Mouse (Mus musculus): ENCODE measurements around the gene Dgcr6. TPM values are rescaled to one million over a fixed set of nuclear protein-coding genes. Genes with fewer than 3 reads are reported as not detected.
"Not testable (repeated sequence)": the region's sequence is repeated elsewhere in the genome, so short reads cannot be mapped to it uniquely, and the experiment has no call there.

Dgcr6 gene
- polyA plus RNA-seq (2014; fragmentation: Nextera tagmentation; extraction: Ambion mirVana): 128 and 134 TPM in 2 replicates

DNA sequence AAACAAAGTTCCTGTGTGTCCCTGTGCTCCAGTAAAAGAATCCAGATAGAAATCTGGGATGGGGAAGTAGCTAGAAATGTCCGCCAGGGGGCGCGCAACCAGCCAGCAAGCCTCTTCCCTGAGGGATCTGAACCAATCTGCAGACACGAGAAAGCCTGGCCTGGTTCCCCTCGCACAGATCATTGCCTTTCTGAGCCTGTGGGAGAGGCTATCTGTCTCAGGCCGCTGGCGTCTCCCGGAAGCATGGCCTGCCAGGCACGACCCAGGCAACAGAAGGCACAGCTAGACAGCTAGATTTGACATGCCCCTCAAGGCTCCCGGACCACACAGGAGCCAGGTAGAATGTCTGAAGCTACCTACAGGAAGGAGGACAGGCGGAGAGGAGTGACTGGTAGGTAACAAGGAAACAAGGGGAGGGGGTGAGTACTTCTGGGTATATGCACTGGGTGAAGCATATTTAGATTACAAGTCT is at the start of gene Dgcr6:
Gene Dgcr6 (plus strand): TSS at position 130 of the 472 bp plus-strand sequence.
- peak; percentile 98 for DNase-seq (ENCODE audit: low spot score, missing footprints)
- 0 out of 2 replicates have a peak, but pooled peaks cover 2% of the 10 kb centered on the region for H3K4me1 ChIP-seq (ENCODE audit: control insufficient read depth, insufficient read depth, low read length)
- peak within 1 kb of the TSS; percentile 24; the same call in 1 of the 2 replicates for H3K9ac ChIP-seq (ENCODE audit: low read length)
- no peak within 1 kb of the TSS for H3K4me2 ChIP-seq
- H3K4me3 ChIP-seq (ENCODE audit: low read depth, low read length): no peak within 1 kb of the TSS
- H3K27me3 ChIP-seq (ENCODE audit: control insufficient read depth, insufficient read depth, low read length): no peaks in the 10 kb centered on the region
- H3K36me3 ChIP-seq (ENCODE audit: control insufficient read depth, insufficient read depth, low read length): no peaks in the 10 kb centered on the region
- H3K27ac ChIP-seq (ENCODE audit: low read depth, low read length): no peak within 1 kb of the TSS
- WGBS: 15% methylated on average over 11 of the region's 11 CpGs
- ATAC-seq (ENCODE audit: low FRiP score): peak; percentile 76
- no peaks in the 10 kb centered on the region for H3K9me3 ChIP-seq (ENCODE audit: control insufficient read depth, low read length)

DNA sequence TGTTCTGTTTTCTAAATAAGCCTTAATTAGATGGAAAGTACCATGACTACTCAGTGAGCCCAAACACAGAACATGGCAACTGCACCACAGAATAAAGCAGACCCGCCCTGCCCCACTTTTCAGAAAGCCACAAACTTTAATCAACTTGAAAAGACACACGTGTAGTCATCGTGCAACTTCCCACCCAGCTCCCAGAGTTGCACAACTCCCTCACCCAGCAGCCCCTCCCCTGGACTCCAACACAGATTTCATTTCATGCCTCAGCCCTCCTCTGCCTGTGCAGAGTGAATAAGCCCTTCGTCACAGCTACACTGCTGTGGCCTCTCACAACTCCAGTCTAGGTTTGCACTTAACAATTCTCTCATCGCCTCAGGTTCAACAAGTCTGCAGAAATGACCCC is 48.1 kb upstream of the Dgcr6 start:
- DNase-seq (ENCODE audit: low spot score, missing footprints) (no peak), ATAC-seq (ENCODE audit: low FRiP score) (no peak)
- WGBS: 76% methylated on average over 5 of the region's 5 CpGs
- no peak overlapping the region for H3K27ac ChIP-seq (ENCODE audit: low read depth, low read length)
- no peaks in the 10 kb centered on the region for H3K9me3 ChIP-seq (ENCODE audit: control insufficient read depth, low read length)
- no peaks in the 10 kb centered on the region for H3K27me3 ChIP-seq (ENCODE audit: control insufficient read depth, insufficient read depth, low read length)
- no peak overlapping the region for H3K4me3 ChIP-seq (ENCODE audit: low read depth, low read length)
- H3K4me2 ChIP-seq: no peak overlapping the region
- H3K4me1 ChIP-seq (ENCODE audit: control insufficient read depth, insufficient read depth, low read length): no peaks in the 10 kb centered on the region
- H3K9ac ChIP-seq (ENCODE audit: low read length): no peak overlapping the region
- no peaks in the 10 kb centered on the region for H3K36me3 ChIP-seq (ENCODE audit: control insufficient read depth, insufficient read depth, low read length)

DNA sequence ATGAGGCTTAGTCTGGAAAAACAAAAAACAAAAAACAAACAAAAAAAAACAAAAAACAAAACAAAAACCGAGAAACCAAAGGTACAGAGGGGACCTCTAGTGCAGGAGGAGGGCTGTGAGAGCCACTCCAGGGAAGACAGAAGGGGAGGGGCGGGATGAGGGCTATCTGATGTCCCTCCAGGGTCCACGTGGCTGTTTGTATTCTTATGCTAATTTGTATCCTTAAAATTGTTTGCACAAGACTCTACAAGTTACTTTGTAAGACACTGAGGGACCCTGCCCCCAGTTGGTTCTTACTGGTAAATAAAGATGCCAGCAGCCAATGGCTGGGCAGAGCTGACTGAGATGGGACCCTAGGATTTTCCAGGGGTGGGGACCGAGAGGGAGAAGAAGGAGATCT is 45.6 kb upstream of the Dgcr6 start:
- no peak overlapping the region for H3K4me2 ChIP-seq
- DNase-seq (ENCODE audit: low spot score, missing footprints) (no peak), ATAC-seq (ENCODE audit: low FRiP score) (no peak)
- WGBS: 47% methylated on average over 4 of the region's 4 CpGs
- no peaks in the 10 kb centered on the region for H3K36me3 ChIP-seq (ENCODE audit: control insufficient read depth, insufficient read depth, low read length)
- no peak overlapping the region for H3K27ac ChIP-seq (ENCODE audit: low read depth, low read length)
- H3K9me3 ChIP-seq (ENCODE audit: control insufficient read depth, low read length): no peaks in the 10 kb centered on the region
- H3K9ac ChIP-seq (ENCODE audit: low read length): no peak overlapping the region
- H3K4me3 ChIP-seq (ENCODE audit: low read depth, low read length): no peak overlapping the region
- H3K27me3 ChIP-seq (ENCODE audit: control insufficient read depth, insufficient read depth, low read length): no peaks in the 10 kb centered on the region
- no peaks in the 10 kb centered on the region for H3K4me1 ChIP-seq (ENCODE audit: control insufficient read depth, insufficient read depth, low read length)

DNA sequence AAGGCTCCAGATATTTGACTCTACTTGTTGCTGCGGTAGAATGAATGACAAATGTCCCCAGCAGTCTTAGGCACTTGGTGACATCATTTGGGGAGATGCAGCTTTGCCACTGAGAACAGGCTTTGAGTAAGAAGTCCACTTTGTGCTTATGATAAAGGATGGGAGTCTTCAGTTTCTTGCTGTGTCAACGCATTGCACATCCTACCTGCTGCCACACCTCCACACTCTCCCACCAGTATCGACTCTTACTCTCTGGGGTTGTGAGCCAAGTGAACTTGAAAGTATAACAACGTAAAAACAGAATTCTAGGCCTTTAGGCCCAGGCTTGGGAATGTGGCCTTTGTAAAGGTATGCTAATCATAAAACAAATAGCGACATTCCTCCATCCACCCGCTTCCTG is 41.6 kb upstream of the Dgcr6 start:
- WGBS: 70% methylated on average over 6 of the region's 6 CpGs
- no peak overlapping the region for H3K9ac ChIP-seq (ENCODE audit: low read length)
- H3K27ac ChIP-seq (ENCODE audit: low read depth, low read length): no peak overlapping the region
- H3K9me3 ChIP-seq (ENCODE audit: control insufficient read depth, low read length): no peaks in the 10 kb centered on the region
- ATAC-seq (ENCODE audit: low FRiP score): no peak
- H3K4me2 ChIP-seq: no peak overlapping the region
- no peak overlapping the region for H3K4me3 ChIP-seq (ENCODE audit: low read depth, low read length)
- H3K4me1 ChIP-seq (ENCODE audit: control insufficient read depth, insufficient read depth, low read length): no peaks in the 10 kb centered on the region
- no peaks in the 10 kb centered on the region for H3K36me3 ChIP-seq (ENCODE audit: control insufficient read depth, insufficient read depth, low read length)
- no peaks in the 10 kb centered on the region for H3K27me3 ChIP-seq (ENCODE audit: control insufficient read depth, insufficient read depth, low read length)
- no peak for DNase-seq (ENCODE audit: low spot score, missing footprints)

DNA sequence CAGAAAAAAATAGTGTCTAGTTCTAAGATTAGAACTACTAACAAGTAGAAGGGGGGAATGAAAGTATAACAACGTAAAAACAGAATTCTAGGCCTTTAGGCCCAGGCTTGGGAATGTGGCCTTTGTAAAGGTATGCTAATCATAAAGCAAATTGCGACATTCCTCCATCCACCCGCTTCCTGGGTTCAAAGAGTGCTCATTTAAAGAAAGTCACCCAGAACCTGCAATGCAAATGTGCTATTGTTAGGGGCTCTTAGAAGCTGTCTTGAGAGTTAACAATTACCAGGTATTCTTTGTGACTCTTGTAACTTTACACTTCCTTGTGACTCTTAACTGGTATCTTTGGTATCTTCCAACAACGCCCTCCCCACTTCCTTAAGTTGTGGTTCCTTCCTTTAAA is 36.2 kb upstream of the Dgcr6 start:
- H3K27me3 ChIP-seq (ENCODE audit: control insufficient read depth, insufficient read depth, low read length); H3K9me3 ChIP-seq (ENCODE audit: control insufficient read depth, low read length); H3K27ac ChIP-seq (ENCODE audit: low read depth, low read length); H3K36me3 ChIP-seq (ENCODE audit: control insufficient read depth, insufficient read depth, low read length); H3K4me1 ChIP-seq (ENCODE audit: control insufficient read depth, insufficient read depth, low read length); H3K4me2 ChIP-seq; ATAC-seq (ENCODE audit: low FRiP score); H3K4me3 ChIP-seq (ENCODE audit: low read depth, low read length); H3K9ac ChIP-seq (ENCODE audit: low read length); DNase-seq (ENCODE audit: low spot score, missing footprints): not testable (repeated sequence)
- 61% methylated on average over 4 of the region's 4 CpGs for WGBS

DNA sequence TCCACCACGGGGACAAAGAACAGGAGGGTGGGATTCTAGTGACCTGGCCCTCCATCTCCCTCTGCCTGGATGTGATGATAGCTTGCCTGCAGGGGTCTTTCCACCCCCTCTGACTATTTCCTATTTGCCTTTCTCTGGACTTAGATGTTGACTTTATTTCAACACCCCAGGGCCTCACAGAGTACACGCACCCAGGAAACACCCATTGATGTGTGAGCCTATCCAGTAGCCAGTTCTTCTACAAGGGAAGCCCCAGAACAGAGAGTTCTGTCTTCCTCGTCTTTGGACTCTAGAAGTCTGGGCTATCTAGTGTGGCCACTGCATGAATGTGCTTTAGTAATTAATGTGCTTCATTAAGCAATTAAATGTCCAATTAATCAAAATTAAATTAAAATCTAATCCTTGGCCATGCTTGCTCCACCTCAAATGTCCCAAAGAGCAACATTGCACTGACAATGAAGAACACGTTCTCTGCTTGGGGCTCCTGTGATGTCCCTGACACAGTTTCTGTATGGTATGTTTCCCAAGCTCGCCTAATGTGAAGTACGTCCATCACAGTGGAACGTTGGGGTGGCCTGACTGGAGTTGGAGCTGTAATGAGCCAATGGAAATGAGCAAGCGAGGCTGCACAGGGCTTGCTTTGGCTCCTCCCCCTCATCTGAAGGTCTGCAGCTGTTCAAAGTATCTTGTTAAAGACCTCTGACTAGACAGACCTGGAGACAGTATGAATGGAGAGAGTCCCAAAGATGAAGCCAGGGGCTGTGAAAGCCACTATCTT is 29.7 kb upstream of the Dgcr6 start:
- ATAC-seq (ENCODE audit: low FRiP score) (no peak), DNase-seq (ENCODE audit: low spot score, missing footprints) (no peak)
- Histone ChIP-seq H3K27me3 (ENCODE audit: control insufficient read depth, insufficient read depth, low read length) (no peaks in the 10 kb centered on the region), H3K36me3 (ENCODE audit: control insufficient read depth, insufficient read depth, low read length) (no peaks in the 10 kb centered on the region), H3K9me3 (ENCODE audit: control insufficient read depth, low read length) (no peaks in the 10 kb centered on the region), H3K9ac (ENCODE audit: low read length) (no peak overlapping the region), H3K4me1 (ENCODE audit: control insufficient read depth, insufficient read depth, low read length) (no peaks in the 10 kb centered on the region), H3K4me3 (ENCODE audit: low read depth, low read length) (no peak overlapping the region), H3K4me2 (no peak overlapping the region), H3K27ac (ENCODE audit: low read depth, low read length) (no peak overlapping the region)
- 81% methylated on average over 8 of the region's 8 CpGs for WGBS

DNA sequence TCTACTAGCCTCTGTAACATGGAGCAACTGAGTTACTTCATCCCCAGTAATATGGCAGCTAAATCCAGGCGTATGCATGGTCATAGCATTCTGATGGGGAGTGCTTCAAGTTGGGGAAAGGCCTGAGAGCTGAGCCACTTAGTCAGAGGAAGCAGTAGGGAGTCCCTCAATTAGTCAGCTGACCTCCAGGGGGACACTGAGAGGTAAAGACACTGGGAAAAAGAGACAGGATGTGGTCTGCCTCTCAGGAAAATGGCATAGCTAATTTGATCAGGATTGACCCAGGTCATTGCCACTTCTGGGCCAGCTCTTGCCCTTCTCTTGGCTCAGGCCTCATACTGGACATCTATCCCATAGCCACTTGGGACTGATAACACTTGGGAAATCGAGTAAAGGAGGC is 25.3 kb upstream of the Dgcr6 start:
- WGBS: 47% methylated on average over 2 of the region's 2 CpGs
- Histone ChIP-seq H3K27me3 (ENCODE audit: control insufficient read depth, insufficient read depth, low read length) (no peaks in the 10 kb centered on the region), H3K4me3 (ENCODE audit: low read depth, low read length) (no peak overlapping the region), H3K9ac (ENCODE audit: low read length) (no peak overlapping the region), H3K9me3 (ENCODE audit: control insufficient read depth, low read length) (no peaks in the 10 kb centered on the region), H3K27ac (ENCODE audit: low read depth, low read length) (no peak overlapping the region), H3K4me1 (ENCODE audit: control insufficient read depth, insufficient read depth, low read length) (no peaks in the 10 kb centered on the region), H3K4me2 (no peak overlapping the region), H3K36me3 (ENCODE audit: control insufficient read depth, insufficient read depth, low read length) (no peaks in the 10 kb centered on the region)
- ATAC-seq (ENCODE audit: low FRiP score) (no peak), DNase-seq (ENCODE audit: low spot score, missing footprints) (no peak)

DNA sequence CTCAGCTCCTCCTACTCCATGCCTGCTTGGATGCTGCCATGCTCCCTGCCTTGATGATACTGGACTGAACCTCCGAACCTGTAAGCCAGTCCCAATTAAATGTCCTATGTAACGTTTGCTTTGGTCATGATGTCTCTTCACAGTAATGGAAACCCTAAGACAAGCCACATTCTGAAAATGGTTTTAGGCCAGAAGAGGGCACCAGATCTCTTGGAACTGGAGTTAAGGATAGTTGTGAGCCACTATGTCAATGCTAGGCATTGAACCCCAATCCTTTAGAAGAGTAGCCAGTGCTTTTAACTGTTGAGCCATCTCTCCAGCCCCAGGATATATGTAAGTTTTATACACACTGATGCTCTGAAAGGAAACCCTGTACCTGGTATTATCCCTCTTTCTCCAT is 20.9 kb upstream of the Dgcr6 start:
- WGBS: 50% methylated on average over 2 of the region's 2 CpGs
- no peak for DNase-seq (ENCODE audit: low spot score, missing footprints)
- no peak for ATAC-seq (ENCODE audit: low FRiP score)
- Histone ChIP-seq H3K27ac (ENCODE audit: low read depth, low read length) (no peak overlapping the region), H3K27me3 (ENCODE audit: control insufficient read depth, insufficient read depth, low read length) (no peaks in the 10 kb centered on the region), H3K4me3 (ENCODE audit: low read depth, low read length) (no peak overlapping the region), H3K36me3 (ENCODE audit: control insufficient read depth, insufficient read depth, low read length) (no peaks in the 10 kb centered on the region), H3K9ac (ENCODE audit: low read length) (no peak overlapping the region), H3K4me1 (ENCODE audit: control insufficient read depth, insufficient read depth, low read length) (no peaks in the 10 kb centered on the region), H3K9me3 (ENCODE audit: control insufficient read depth, low read length) (no peaks in the 10 kb centered on the region), H3K4me2 (no peak overlapping the region)

DNA sequence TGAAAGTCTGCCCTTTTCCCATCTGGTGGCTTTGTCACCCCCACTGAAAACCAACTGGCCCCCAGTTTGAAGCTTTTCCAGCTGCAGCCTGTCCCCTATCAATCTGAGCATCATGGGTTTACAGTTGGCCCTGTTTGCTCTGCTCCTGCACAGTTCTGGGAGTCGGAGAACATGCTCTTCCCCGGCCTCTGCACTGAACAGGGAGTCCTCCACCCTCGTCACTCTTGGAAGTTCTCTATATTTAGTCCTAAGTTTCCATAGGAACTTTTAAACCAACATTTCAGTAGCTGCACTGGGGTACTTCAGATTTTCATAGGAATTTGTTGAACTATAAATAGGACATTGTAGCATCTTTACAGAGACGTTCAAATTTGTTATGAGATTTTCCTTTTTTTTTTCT is 19.4 kb upstream of the Dgcr6 start:
- H3K4me3 ChIP-seq (ENCODE audit: low read depth, low read length): no peak overlapping the region
- WGBS: 79% methylated on average over 4 of the region's 4 CpGs
- no peak overlapping the region for H3K9ac ChIP-seq (ENCODE audit: low read length)
- no peaks in the 10 kb centered on the region for H3K36me3 ChIP-seq (ENCODE audit: control insufficient read depth, insufficient read depth, low read length)
- ATAC-seq (ENCODE audit: low FRiP score): no peak
- no peak overlapping the region for H3K27ac ChIP-seq (ENCODE audit: low read depth, low read length)
- no peaks in the 10 kb centered on the region for H3K4me1 ChIP-seq (ENCODE audit: control insufficient read depth, insufficient read depth, low read length)
- no peak for DNase-seq (ENCODE audit: low spot score, missing footprints)
- no peak overlapping the region for H3K4me2 ChIP-seq
- no peaks in the 10 kb centered on the region for H3K9me3 ChIP-seq (ENCODE audit: control insufficient read depth, low read length)
- no peaks in the 10 kb centered on the region for H3K27me3 ChIP-seq (ENCODE audit: control insufficient read depth, insufficient read depth, low read length)
